Mouse (Mus musculus) cerebellum, adult 8-10 months (tissue): ENCODE measurements at regions not wholly inside any gene's neighbourhood (a gene's known extent, or its start where the extent isn't known, plus 50 kb on each side); places are given as distances from the start of the nearest gene placed in this dataset.

Experiments used
- DNase-seq: peaks from one replicate; pipeline ENCODE4 v3.0.0; 2022

GRCm38 (mm10) chr12:25213782-25214478 is 117.0 kb upstream of the Id2 start:
- no peak for DNase-seq

- no peak for DNase-seq
Measured at GRCm38 (mm10) chr12:25211331-25211730, 114.4 kb upstream of the Id2 start.

GRCm38 (mm10) chr12:25210597-25210996 is 113.7 kb upstream of the Id2 start:
- DNase-seq = no peak

- DNase-seq = no peak
Measured at GRCm38 (mm10) chr12:25209333-25209728, 112.4 kb upstream of the Id2 start.

- DNase-seq = no peak
Measured at GRCm38 (mm10) chr12:25208670-25209332, 111.9 kb upstream of the Id2 start.

- DNase-seq = no peak
Measured at GRCm38 (mm10) chr12:25203371-25204067, 106.6 kb upstream of the Id2 start.

- no peak for DNase-seq
Measured at GRCm38 (mm10) chr12:25200161-25200560, 103.2 kb upstream of the Id2 start.

- no peak for DNase-seq
Measured at GRCm38 (mm10) chr12:25197757-25198156, 100.8 kb upstream of the Id2 start.

GRCm38 (mm10) chr12:25196022-25196421 is 99.1 kb upstream of the Id2 start:
- no peak for DNase-seq

GRCm38 (mm10) chr12:25192216-25192615 is 95.3 kb upstream of the Id2 start:
- DNase-seq = no peak

- DNase-seq = no peak
Measured at GRCm38 (mm10) chr12:25190360-25190759, 93.4 kb upstream of the Id2 start.

- no peak for DNase-seq
Measured at GRCm38 (mm10) chr12:25189174-25189761, 92.3 kb upstream of the Id2 start.

GRCm38 (mm10) chr12:25188556-25188955 is 91.6 kb upstream of the Id2 start:
- DNase-seq = no peak

GRCm38 (mm10) chr12:25187216-25187615 is 90.3 kb upstream of the Id2 start:
- DNase-seq = no peak

- DNase-seq = no peak
Measured at GRCm38 (mm10) chr12:25182680-25183079, 85.7 kb upstream of the Id2 start.

GRCm38 (mm10) chr12:25181317-25181716 is 84.4 kb upstream of the Id2 start:
- DNase-seq = no peak

- no peak for DNase-seq
Measured at GRCm38 (mm10) chr12:25180861-25181260, 83.9 kb upstream of the Id2 start.

- DNase-seq = no peak
Measured at GRCm38 (mm10) chr12:25180289-25180688, 83.3 kb upstream of the Id2 start.

GRCm38 (mm10) chr12:25178491-25179115 is 81.7 kb upstream of the Id2 start:
- DNase-seq = no peak

GRCm38 (mm10) chr12:25177827-25178226 is 80.9 kb upstream of the Id2 start:
- DNase-seq = no peak

GRCm38 (mm10) chr12:25176565-25176964 is 79.6 kb upstream of the Id2 start:
- no peak for DNase-seq

- DNase-seq = no peak
Measured at GRCm38 (mm10) chr12:25173064-25173463, 76.1 kb upstream of the Id2 start.

GRCm38 (mm10) chr12:25172450-25172849 is 75.5 kb upstream of the Id2 start:
- DNase-seq = no peak
